Mouse (Mus musculus) liver, embryonic 12.5 days (tissue): Measurements from ENCODE around the gene Rsu1. TPM values are rescaled to one million over a fixed set of nuclear protein-coding genes. Genes with fewer than 3 reads are reported as not detected.

Experiments used
- ATAC-seq: fragments of 200-750 bp; cut with Nextera tagmentation; 2 replicates; pipeline ENCODE4 v1.8.0; 2017; ENCODE audit warnings: moderate number of reproducible peaks, mild to moderate bottlenecking, moderate library complexity
- H3K27ac ChIP-seq: fragments of 300-500 bp; sonication (generic); 2 replicates; pipeline ENCODE4 v1.5.1; 2016; ENCODE audit warnings: mild to moderate bottlenecking
- H3K27me3 ChIP-seq: fragments of 300-500 bp; sonication (generic); replicated peaks from 2 replicates; pipeline ENCODE4 v1.6.1; 2016; ENCODE audit warnings: mild to moderate bottlenecking, moderate library complexity
- H3K36me3 ChIP-seq: fragments of 300-500 bp; sonication (generic); 2 replicates; pipeline ENCODE4 v1.6.1; 2016; ENCODE audit warnings: mild to moderate bottlenecking, moderate library complexity
- H3K4me1 ChIP-seq: fragments of 300-500 bp; sonication (generic); 2 replicates; pipeline ENCODE4 v1.6.1; 2016
- H3K4me2 ChIP-seq: fragments of 300-500 bp; sonication (generic); 2 replicates; pipeline ENCODE4 v1.6.1; 2016; ENCODE audit warnings: mild to moderate bottlenecking, moderate library complexity
- H3K4me3 ChIP-seq: fragments of 300-500 bp; sonication (generic); 2 replicates; pipeline ENCODE4 v1.5.1; 2016; ENCODE audit warnings: mild to moderate bottlenecking, moderate library complexity
- H3K9ac ChIP-seq: fragments of 300-500 bp; sonication (generic); 2 replicates; pipeline ENCODE4 v1.6.1; 2016; ENCODE audit warnings: mild to moderate bottlenecking, moderate library complexity
- H3K9me3 ChIP-seq: fragments of 300-500 bp; sonication (generic); replicated peaks from 2 replicates; pipeline ENCODE4 v1.6.1; 2016; ENCODE audit warnings: mild to moderate bottlenecking, moderate library complexity
- WGBS: fragments of 180-500 bp; shearing (Covaris S2); methylation state at CpG from one replicate; pipeline ENCODE4 v1.1.7; 2016; ENCODE audit not compliant: insufficient replicate concordance; 5-methylcytosine and 5-hydroxymethylcytosine counted together
- polyA plus RNA-seq: library from polyadenylated mRNA; unstranded; fragments of >200 nt; fragmentation: Nextera tagmentation; extraction: Ambion mirVana; gene quantifications from 2 replicates; pipeline ENCODE4 v1.2.1, GENCODE M21; 2016

The Rsu1 gene
- polyA plus RNA-seq, 1 experiment from 2014 or later, result 105 TPM

GRCm38 (mm10) chr2:13132841-13133240 lies 138.4 kb downstream of the Rsu1 start:
- Histone ChIP-seq H3K4me3 (no peak overlapping the region), H3K9ac (no peak overlapping the region), H3K36me3 (no peaks in the 10 kb centered on the region), H3K27ac (no peak overlapping the region), H3K4me2 (no peak overlapping the region), H3K4me1 (no peaks in the 10 kb centered on the region), H3K9me3 (no peaks in the 10 kb centered on the region), H3K27me3 (no peaks in the 10 kb centered on the region)
- WGBS, result 77% methylated on average over 8 of the region's 8 CpGs
- ATAC-seq, result no peak

DNA sequence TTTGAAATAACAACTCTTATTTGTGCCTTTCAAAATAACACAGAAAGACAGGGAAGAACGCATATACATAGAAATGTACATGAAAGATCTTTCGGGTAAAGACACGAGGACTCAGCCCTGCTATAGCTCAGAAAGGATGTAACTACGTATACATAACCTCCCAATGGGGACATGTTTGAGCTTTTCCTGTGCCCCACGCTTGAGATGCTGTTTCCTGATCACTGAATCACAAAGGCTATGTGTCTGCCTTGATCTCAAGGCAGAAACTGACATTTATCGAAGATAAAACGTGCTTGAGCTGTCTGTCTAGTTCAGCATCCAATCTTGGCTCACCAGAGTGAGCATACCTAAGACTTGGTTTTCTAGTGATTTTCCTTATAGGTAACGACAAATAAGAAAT lies 138.8 kb downstream of the Rsu1 start:
- WGBS, result 74% methylated on average over 8 of the region's 8 CpGs
- H3K4me2 ChIP-seq, result no peak overlapping the region
- ATAC-seq, result no peak
- H3K27ac ChIP-seq, result no peak overlapping the region
- H3K4me3 ChIP-seq, result no peak overlapping the region
- H3K4me1 ChIP-seq, result no peaks in the 10 kb centered on the region
- no peaks in the 10 kb centered on the region for H3K36me3 ChIP-seq
- H3K9ac ChIP-seq, result no peak overlapping the region
- no peaks in the 10 kb centered on the region for H3K9me3 ChIP-seq
- H3K27me3 ChIP-seq, result no peaks in the 10 kb centered on the region

DNA sequence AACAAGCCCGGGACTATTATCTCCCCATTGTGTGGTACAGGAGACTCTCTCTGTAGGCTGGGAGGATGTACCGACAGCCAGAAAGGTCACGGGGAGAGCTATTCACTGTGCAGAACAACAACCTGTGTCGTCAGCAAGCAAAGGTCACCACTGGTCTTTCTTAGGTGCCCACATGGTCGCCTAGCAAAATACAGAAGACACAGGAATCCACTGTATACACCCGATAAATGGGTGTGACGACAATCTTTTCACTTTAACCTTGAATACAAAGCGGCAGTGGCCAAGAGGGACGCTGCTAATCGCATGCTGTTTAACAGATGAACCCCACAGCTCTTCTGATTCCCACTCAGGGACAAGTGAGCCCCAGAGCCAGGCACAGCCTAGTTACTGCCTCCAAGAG lies 141.4 kb downstream of the Rsu1 start:
- H3K4me3 ChIP-seq, result no peak overlapping the region
- no peaks in the 10 kb centered on the region for H3K36me3 ChIP-seq
- H3K9ac ChIP-seq, result no peak overlapping the region
- H3K9me3 ChIP-seq, result no peaks in the 10 kb centered on the region
- H3K4me1 ChIP-seq, result no peaks in the 10 kb centered on the region
- ATAC-seq, result no peak
- H3K27ac ChIP-seq, result no peak overlapping the region
- no peak overlapping the region for H3K4me2 ChIP-seq
- H3K27me3 ChIP-seq, result no peaks in the 10 kb centered on the region
- WGBS, result 76% methylated on average over 10 of the region's 10 CpGs

- no peak for ATAC-seq
- 79% methylated on average over 10 of the region's 10 CpGs for WGBS
- no peaks in the 10 kb centered on the region for H3K4me1 ChIP-seq
- no peak overlapping the region for H3K9ac ChIP-seq
- no peaks in the 10 kb centered on the region for H3K9me3 ChIP-seq
- H3K4me2 ChIP-seq, result no peak overlapping the region
- no peak overlapping the region for H3K27ac ChIP-seq
- no peaks in the 10 kb centered on the region for H3K36me3 ChIP-seq
- no peak overlapping the region for H3K4me3 ChIP-seq
- no peaks in the 10 kb centered on the region for H3K27me3 ChIP-seq
These were observed 141.9 kb downstream of the Rsu1 start for GRCm38 (mm10) chr2:13129337-13129736.

GRCm38 (mm10) chr2:13120461-13120860 lies 150.8 kb downstream of the Rsu1 start:
- H3K36me3 ChIP-seq, result no peaks in the 10 kb centered on the region
- no peak overlapping the region for H3K27ac ChIP-seq
- H3K9ac ChIP-seq, result no peak overlapping the region
- no peaks in the 10 kb centered on the region for H3K27me3 ChIP-seq
- ATAC-seq, result no peak
- no peak overlapping the region for H3K4me2 ChIP-seq
- H3K4me1 ChIP-seq, result no peaks in the 10 kb centered on the region
- H3K4me3 ChIP-seq, result no peak overlapping the region
- H3K9me3 ChIP-seq, result no peaks in the 10 kb centered on the region
- WGBS, result 82% methylated on average over 5 of the region's 5 CpGs

GRCm38 (mm10) chr2:13117896-13118295 lies 153.3 kb downstream of the Rsu1 start:
- H3K9ac ChIP-seq, result no peak overlapping the region
- no peak overlapping the region for H3K27ac ChIP-seq
- H3K27me3 ChIP-seq, result no peaks in the 10 kb centered on the region
- H3K4me2 ChIP-seq, result no peak overlapping the region
- no peaks in the 10 kb centered on the region for H3K36me3 ChIP-seq
- 75% methylated on average over 4 of the region's 4 CpGs for WGBS
- no peak overlapping the region for H3K4me3 ChIP-seq
- no peak for ATAC-seq
- no peaks in the 10 kb centered on the region for H3K4me1 ChIP-seq
- no peaks in the 10 kb centered on the region for H3K9me3 ChIP-seq

- Histone ChIP-seq H3K9me3 (no peaks in the 10 kb centered on the region), H3K9ac (no peak overlapping the region), H3K36me3 (no peaks in the 10 kb centered on the region), H3K4me2 (no peak overlapping the region), H3K4me1 (no peaks in the 10 kb centered on the region), H3K4me3 (no peak overlapping the region), H3K27ac (no peak overlapping the region), H3K27me3 (no peaks in the 10 kb centered on the region)
- no peak for ATAC-seq
- WGBS, result 36% methylated on average over 4 of the region's 4 CpGs
These were observed 164.7 kb downstream of the Rsu1 start for GRCm38 (mm10) chr2:13106531-13106930.

- no peak for ATAC-seq
- H3K9ac ChIP-seq, result no peak overlapping the region
- no peaks in the 10 kb centered on the region for H3K36me3 ChIP-seq
- H3K27me3 ChIP-seq, result no peaks in the 10 kb centered on the region
- H3K4me3 ChIP-seq, result no peak overlapping the region
- H3K4me1 ChIP-seq, result no peaks in the 10 kb centered on the region
- H3K4me2 ChIP-seq, result no peak overlapping the region
- H3K27ac ChIP-seq, result no peak overlapping the region
- 49% methylated on average over 2 of the region's 2 CpGs for WGBS
- no peaks in the 10 kb centered on the region for H3K9me3 ChIP-seq
These were observed 166.8 kb downstream of the Rsu1 start for GRCm38 (mm10) chr2:13104388-13104787.

- WGBS, result 57% methylated on average over 7 of the region's 7 CpGs
- H3K9me3 ChIP-seq, result no peaks in the 10 kb centered on the region
- H3K4me3 ChIP-seq, result no peak overlapping the region
- H3K27me3 ChIP-seq, result no peaks in the 10 kb centered on the region
- ATAC-seq, result no peak
- H3K36me3 ChIP-seq, result no peaks in the 10 kb centered on the region
- H3K27ac ChIP-seq, result no peak overlapping the region
- H3K9ac ChIP-seq, result no peak overlapping the region
- H3K4me1 ChIP-seq, result no peaks in the 10 kb centered on the region
- H3K4me2 ChIP-seq, result no peak overlapping the region
These were observed 167.4 kb downstream of the Rsu1 start for GRCm38 (mm10) chr2:13103797-13104200.

- H3K4me3 ChIP-seq, result no peak overlapping the region
- WGBS, result 78% methylated on average over 5 of the region's 5 CpGs
- H3K9me3 ChIP-seq, result no peaks in the 10 kb centered on the region
- no peaks in the 10 kb centered on the region for H3K36me3 ChIP-seq
- no peak overlapping the region for H3K27ac ChIP-seq
- H3K4me1 ChIP-seq, result no peaks in the 10 kb centered on the region
- no peaks in the 10 kb centered on the region for H3K27me3 ChIP-seq
- no peak overlapping the region for H3K4me2 ChIP-seq
- no peak overlapping the region for H3K9ac ChIP-seq
- ATAC-seq, result no peak
These were observed 177.2 kb downstream of the Rsu1 start for GRCm38 (mm10) chr2:13094045-13094444.

DNA sequence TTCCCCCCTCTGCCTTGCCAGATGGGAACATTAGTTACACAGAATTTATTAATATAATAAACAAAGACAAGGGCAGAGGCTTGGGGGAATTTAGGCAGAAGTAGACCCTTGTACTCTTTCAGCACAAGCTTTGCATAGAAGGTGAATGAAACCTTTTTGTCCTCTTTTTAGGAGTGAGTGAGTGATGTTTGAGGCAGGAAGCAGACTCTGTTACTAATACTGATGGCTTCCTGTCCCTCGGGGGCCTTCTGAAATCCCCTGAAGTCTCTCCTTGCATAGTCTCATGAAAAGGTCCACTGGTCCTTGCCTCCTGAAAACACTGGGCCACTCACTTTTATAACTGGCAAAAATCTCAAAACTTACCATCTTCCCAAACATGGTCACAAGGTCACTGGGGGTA lies 177.6 kb downstream of the Rsu1 start:
- Histone ChIP-seq H3K4me1 (no peaks in the 10 kb centered on the region), H3K4me3 (no peak overlapping the region), H3K27ac (no peak overlapping the region), H3K36me3 (no peaks in the 10 kb centered on the region), H3K4me2 (no peak overlapping the region), H3K9ac (no peak overlapping the region), H3K9me3 (no peaks in the 10 kb centered on the region), H3K27me3 (no peaks in the 10 kb centered on the region)
- no peak for ATAC-seq
- WGBS, result 36% methylated on average over 1 of the region's 1 CpGs

DNA sequence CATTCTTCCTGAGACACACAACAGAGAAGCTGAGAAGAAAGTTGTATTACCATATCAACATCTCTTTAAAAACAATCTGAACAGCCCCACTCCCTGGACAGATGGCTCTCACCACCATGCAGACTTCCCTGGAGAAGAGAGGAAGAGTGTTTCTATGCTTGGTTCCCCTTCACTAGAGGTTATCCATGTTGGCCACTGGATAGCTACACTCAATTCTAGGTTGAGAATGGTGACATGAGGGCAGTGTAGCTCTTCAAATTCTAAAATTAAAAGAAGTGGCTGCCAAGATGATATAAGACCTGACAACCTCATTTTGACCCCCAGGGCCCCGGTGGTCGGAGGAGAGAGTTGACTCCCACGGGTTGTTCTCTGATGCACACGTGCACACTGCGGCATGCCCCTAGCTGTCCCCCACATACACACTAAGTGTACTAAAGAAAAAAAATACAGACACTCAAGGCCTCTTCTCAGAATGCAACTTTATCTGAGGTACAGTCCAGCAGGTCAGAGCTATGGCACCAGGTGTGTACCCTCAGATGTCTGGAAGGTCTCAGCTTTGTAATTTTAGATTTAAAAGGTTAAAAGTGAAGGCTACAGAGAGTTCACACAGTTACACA lies 179.7 kb downstream of the Rsu1 start:
- no peak overlapping the region for H3K4me3 ChIP-seq
- no peaks in the 10 kb centered on the region for H3K36me3 ChIP-seq
- no peaks in the 10 kb centered on the region for H3K27me3 ChIP-seq
- H3K27ac ChIP-seq, result no peak overlapping the region
- no peak overlapping the region for H3K9ac ChIP-seq
- H3K9me3 ChIP-seq, result no peaks in the 10 kb centered on the region
- no peaks in the 10 kb centered on the region for H3K4me1 ChIP-seq
- ATAC-seq, result no peak
- WGBS, result 72% methylated on average over 5 of the region's 5 CpGs
- no peak overlapping the region for H3K4me2 ChIP-seq

DNA sequence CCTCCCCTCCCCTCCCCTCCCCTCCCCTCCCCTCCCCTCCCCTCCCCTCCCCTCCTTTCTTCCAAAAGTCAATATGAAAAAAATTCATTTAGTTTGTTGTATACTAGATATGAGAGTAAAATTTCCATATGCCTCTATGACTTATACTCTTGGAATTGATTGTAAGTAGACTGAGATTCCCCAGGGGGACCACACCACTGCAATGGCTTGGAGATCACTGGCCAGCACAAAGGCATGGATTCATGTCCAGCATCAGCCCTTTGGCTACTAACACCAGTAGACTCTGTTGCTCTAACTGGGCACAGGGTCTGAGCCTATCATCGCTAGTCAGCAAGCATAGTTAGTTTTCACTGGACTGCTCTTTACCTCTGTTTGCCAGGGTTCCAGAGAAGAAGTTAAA lies 180.4 kb downstream of the Rsu1 start:
- H3K4me1 ChIP-seq, result no peaks in the 10 kb centered on the region
- H3K27ac ChIP-seq, result no peak overlapping the region
- no peaks in the 10 kb centered on the region for H3K36me3 ChIP-seq
- H3K27me3 ChIP-seq, result no peaks in the 10 kb centered on the region
- WGBS, result 83% methylated on average over 1 of the region's 1 CpGs
- H3K4me2 ChIP-seq, result no peak overlapping the region
- no peak overlapping the region for H3K4me3 ChIP-seq
- H3K9me3 ChIP-seq, result no peaks in the 10 kb centered on the region
- no peak overlapping the region for H3K9ac ChIP-seq
- ATAC-seq, result no peak
